Mouse (Mus musculus) hindlimb bud, embryonic 11.5 days (tissue): ENCODE results near the gene Nr1i3.
A peak's percentile ranks its signal among the peaks of the same experiment; 100 is the strongest.
"Not testable (repeated sequence)": the region's sequence is repeated elsewhere in the genome, so short reads cannot be mapped to it uniquely, and the experiment has no call there.

Experiments used
- DNase-seq: peaks from one replicate; pipeline ENCODE4 v3.0.0-alpha.2; 2012; ENCODE audit warnings: low read depth, low spot score; ENCODE audit errors: extremely low spot score

The Nr1i3 gene

DNA sequence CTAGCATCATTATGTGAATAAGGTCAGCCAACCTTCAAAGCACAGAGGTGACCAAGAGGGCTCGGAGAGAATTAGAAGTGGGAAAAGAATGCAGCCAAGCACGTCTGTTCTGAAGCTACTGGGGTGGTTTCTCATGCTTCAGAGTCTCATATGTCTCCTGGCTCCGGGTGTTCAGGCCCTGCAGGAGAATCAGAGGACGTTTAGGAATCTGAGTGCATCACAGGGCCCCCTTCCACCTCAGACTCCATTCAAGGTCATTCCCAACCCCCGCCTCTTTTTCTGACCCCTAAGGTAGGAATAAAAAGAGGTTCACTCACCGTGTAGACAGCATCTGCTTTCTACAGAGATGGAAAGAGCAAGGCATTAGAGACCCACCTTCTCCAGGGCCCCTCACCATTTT is 16.0 kb downstream of the Nr1i3 start:
- DNase-seq, result no peak

- peak; percentile 53 for DNase-seq
Measured at GRCm38 (mm10) chr1:171230215-171230614, 16.4 kb downstream of the Nr1i3 start.

DNA sequence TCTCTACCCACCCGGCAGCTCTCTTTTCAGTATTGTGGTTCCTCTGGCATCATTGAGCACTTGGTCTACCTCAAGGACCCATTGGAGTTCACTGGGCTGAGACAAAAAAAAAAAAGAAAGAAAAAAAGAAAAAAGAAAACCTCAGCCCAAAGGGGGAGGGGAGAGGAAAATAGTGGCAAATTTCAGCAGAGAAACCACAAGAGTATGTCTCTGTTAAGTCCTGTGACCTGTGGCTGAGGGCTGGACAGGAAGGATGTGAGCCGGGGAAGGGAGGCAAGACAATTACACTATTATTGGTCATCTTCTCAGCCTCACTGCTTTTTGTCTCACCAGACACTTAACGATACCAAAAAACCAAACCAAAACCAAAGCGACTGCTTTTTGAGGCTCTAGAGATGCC is 18.1 kb downstream of the Nr1i3 start:
- no peak for DNase-seq

GRCm38 (mm10) chr1:171232348-171232747 is 18.6 kb downstream of the Nr1i3 start:
- no peak for DNase-seq

DNA sequence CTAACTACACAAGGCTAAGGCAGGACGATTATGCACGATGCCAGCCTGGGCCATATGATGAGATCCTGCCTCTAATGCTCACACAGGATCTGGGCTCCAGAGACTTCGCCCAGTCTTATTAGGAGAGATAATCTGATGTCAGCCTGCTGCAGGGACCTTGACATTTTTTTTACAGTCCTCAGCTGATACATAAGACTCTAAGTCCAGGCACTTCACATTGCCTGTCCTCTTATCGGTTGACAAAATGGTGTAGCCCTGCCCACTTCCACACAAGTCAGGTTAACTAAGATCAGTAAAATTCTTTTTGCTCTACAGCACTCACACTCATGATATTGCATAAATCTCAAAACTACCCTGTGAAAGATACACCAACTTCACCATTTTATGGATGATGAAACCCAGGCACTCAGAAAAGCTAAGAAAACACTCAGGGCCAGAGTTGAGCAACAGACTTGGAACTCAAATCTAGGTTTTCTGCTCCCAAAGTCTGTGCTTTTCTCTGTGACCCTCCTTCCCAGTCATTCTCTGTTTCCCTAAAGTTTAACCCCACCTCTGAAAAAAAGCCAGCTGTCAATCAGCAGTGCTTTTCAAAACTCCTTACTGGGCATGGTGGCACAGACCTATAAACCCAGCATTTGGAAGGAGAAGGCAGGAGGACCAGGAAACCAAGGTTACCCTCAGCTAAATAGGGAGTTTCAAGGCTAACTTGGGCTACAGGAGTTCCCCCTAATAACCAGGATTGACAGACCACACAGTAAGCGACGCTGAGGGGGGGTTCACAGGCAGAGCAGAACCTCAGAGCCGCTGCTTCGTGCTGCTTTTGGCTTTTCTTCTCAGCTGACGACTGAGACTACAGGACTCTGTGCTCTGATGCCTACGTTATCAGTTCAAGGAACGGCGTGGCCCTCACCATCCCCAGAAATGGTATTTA is 19.3 kb downstream of the Nr1i3 start:
- DNase-seq, result no peak

DNA sequence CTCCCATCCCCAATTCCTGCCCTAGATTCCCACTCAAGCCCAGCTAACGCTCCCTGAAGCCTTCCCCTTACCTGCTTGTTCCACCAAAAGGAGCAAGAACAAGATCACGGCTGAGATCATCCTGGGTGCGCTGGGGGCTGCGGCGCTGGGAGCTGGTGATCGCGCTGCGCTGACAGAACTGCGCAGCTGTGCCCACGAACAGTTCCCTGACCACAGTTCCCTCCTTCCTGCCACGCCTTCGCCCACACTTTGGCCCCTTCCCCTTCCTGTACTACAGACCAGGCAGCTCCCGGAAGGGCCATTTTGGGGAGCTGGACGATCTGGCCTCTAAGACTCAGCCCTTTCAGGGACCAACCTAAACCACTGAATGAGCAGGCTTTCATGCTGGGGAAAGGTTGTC is 20.4 kb downstream of the Nr1i3 start, which contains the start of gene Fcer1g:
TSS of gene Fcer1g (minus strand) at position 240 of the 400 bp plus-strand sequence.
- DNase-seq, result no peak

DNA sequence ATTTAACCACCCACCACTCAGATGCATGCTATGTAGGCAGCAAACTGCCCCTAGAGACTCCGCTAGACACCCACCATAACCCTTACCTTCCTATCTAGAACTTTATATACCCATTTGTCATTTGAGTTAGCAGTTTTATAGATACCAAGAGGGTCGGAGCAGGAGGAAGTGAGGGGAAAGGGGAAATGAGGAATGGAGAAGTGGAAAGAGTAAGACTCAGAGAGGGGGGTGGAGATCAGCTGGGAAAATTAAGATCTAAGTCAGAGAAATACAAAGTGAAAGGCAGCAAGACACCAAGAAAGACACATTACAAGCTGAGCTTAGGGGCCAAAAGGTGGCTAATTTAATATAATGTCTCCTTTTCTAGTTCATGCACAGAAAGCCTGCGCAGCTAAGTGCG is 20.8 kb downstream of the Nr1i3 start:
- DNase-seq, result no peak

DNA sequence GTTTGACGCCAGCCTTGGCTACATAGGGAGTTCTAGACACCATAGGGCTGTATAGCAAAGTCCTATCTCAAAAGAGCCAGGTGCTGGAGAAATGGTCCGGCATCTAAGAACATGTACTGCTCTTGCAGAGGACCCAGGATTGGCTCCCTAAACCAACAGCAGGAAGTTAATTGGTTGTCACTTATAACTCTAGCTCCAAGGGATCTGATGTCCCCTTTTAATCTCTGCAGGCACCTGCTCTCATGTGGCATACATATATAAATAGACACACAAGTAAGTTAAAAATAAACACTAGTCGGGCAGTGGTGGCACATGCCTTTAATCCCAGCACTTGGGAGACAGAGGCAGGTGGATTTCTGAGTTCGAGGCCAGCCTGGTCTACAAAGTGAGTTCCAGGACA is 22.0 kb downstream of the Nr1i3 start:
- no peak for DNase-seq

DNA sequence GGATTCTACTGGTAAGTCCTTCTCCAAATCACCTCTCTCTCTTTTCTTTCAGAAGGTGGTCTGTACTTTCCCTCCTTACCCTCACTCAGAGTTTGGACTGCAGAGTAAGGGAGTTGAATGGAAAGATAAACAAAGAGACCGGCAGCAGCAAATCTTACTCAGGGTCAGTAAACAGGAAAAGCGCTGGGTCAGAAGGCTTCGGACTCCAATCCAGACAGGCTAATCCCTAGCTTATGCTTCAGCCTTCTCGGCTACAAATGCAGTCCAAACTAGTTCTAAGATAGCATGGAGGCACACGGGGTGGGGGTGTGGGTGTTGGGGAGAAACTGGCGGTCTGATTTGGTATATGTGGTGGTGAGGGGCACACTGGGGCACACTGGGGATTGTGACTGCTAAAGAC is 23.7 kb downstream of the Nr1i3 start:
- DNase-seq, result no peak

DNA sequence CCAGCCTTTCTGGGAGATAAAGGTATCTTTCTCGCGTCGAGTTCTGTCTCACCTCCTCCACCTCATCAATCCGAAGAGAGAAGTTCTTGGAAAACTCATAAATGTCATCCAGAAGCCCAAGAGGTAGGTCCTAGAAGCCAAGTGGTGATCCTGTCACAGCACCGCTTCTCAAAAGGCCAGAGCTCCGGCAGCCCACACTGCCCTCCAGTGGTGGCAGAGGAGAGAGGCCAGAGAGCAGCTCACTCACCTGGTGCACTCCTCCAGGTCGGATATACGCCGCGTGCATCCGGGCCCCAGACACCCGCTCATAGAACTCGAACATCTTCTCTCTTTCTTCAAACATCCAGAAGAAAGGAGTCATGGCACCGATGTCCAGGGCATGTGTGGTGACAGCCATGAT is 24.7 kb downstream of the Nr1i3 start:
- no peak for DNase-seq

GRCm38 (mm10) chr1:171239992-171240744 is 26.4 kb downstream of the Nr1i3 start:
- DNase-seq, result no peak

- no peak for DNase-seq
Measured at GRCm38 (mm10) chr1:171240911-171241310, 27.1 kb downstream of the Nr1i3 start.

GRCm38 (mm10) chr1:171241952-171242351 is 28.2 kb downstream of the Nr1i3 start:
- DNase-seq, result not testable (repeated sequence)

GRCm38 (mm10) chr1:171245353-171245752 is 31.6 kb downstream of the Nr1i3 start:
- DNase-seq, result no peak

- DNase-seq, result peak; percentile 92
Measured at GRCm38 (mm10) chr1:171246709-171247452, 33.1 kb downstream of the Nr1i3 start.

- no peak for DNase-seq
Measured at GRCm38 (mm10) chr1:171247453-171247841, 33.7 kb downstream of the Nr1i3 start.

GRCm38 (mm10) chr1:171247916-171248315 is 34.1 kb downstream of the Nr1i3 start:
- no peak for DNase-seq

DNA sequence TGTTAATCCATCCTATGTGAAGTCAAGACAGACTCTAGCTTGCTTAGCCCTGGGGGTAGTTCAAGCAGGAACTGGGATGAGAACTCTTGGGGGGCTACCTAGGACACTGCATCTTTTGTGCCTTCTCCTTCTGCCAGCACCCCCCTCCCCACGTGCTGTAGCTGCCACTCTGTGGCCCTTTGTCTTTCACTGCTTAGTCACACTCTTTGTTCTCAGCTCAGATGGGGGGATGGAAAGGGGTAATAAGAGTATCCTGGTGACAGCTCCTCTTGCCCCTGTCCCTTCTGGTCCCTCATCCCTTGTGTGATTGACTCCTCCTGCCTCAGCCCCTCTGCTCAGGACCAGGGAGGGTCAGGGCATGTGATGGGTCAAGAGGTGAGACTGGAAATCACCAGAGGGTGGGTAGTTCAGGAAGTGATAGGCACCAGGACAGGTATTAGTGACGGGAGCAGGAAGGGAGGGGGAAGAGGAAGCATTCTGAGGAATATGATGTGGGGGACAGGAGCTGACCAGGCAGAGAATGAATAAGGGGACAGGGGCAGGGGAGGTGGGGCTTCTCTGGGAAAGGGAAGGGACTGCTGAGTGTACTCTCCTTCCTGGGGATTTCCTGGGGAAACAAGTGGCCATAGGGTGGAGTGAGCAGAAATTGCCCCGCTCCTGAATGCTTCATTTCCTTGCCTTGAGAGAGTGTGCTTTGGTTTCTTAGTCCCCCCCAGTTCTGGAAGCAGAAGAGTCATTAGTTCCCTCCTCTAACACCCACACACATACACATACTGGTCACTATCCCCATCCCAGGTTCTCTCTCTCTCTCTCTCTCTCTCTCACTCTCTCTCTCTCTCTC is 34.8 kb downstream of the Nr1i3 start:
- no peak for DNase-seq

GRCm38 (mm10) chr1:171249913-171250600 is 36.3 kb downstream of the Nr1i3 start, which contains the start of gene Adamts4:
Gene Adamts4, plus strand, starts transcription at chr1:171250421.
- DNase-seq, result no peak
